Mouse (Mus musculus) heart, adult 18-20 months (tissue): ENCODE measurements around the gene Mboat1. TPM values are rescaled to one million over a fixed set of nuclear protein-coding genes. Genes with fewer than 3 reads are reported as not detected.
A peak's percentile ranks its signal among the peaks of the same experiment; 100 is the strongest.

Experiments used
- DNase-seq, 2 experiments: peaks; one replicate each; pipeline ENCODE4 v3.0.0; 2021 to 2022; ENCODE audit warnings: mixed read lengths in 1 of 2
- total RNA-seq, 2 experiments: library from RNA; stranded (reverse); gene quantifications; 2 replicates each; pipeline ENCODE4 v1.2.3; 2021

The Mboat1 gene
- total RNA-seq, 2 experiments from 2014 or later: 0.79 to 1.6 TPM

GRCm38 (mm10) chr13:30185959-30186358 is 49.7 kb downstream of the Mboat1 start:
- no peak for DNase-seq

GRCm38 (mm10) chr13:30186456-30186855 is 50.2 kb downstream of the Mboat1 start:
- no peak for DNase-seq

- peak in 1 of 2 experiments; percentile 22 for DNase-seq
These were observed 55.9 kb downstream of the Mboat1 start for GRCm38 (mm10) chr13:30192031-30192716.

- DNase-seq: no peak
These were observed 57.1 kb downstream of the Mboat1 start for GRCm38 (mm10) chr13:30193363-30193762.

- no peak for DNase-seq
These were observed 58.5 kb downstream of the Mboat1 start for GRCm38 (mm10) chr13:30194834-30195233.

- no peak for DNase-seq
These were observed 60.4 kb downstream of the Mboat1 start for GRCm38 (mm10) chr13:30196661-30197060.

GRCm38 (mm10) chr13:30198101-30198570 is 61.8 kb downstream of the Mboat1 start:
- DNase-seq: peak; percentile 33 to 48

GRCm38 (mm10) chr13:30199821-30200220 is 63.5 kb downstream of the Mboat1 start:
- no peak for DNase-seq

GRCm38 (mm10) chr13:30200737-30201136 is 64.4 kb downstream of the Mboat1 start:
- no peak for DNase-seq

GRCm38 (mm10) chr13:30203018-30203417 is 66.7 kb downstream of the Mboat1 start:
- no peak for DNase-seq

- no peak for DNase-seq
These were observed 71.9 kb downstream of the Mboat1 start for GRCm38 (mm10) chr13:30208176-30208575.

GRCm38 (mm10) chr13:30213276-30213675 is 77.0 kb downstream of the Mboat1 start:
- DNase-seq: no peak

GRCm38 (mm10) chr13:30217588-30218371 is 81.5 kb downstream of the Mboat1 start:
- DNase-seq: no peak

GRCm38 (mm10) chr13:30219597-30219996 is 83.3 kb downstream of the Mboat1 start:
- DNase-seq: no peak

- DNase-seq: no peak
These were observed 85.0 kb downstream of the Mboat1 start for GRCm38 (mm10) chr13:30221316-30221715.

GRCm38 (mm10) chr13:30224114-30224513 is 87.8 kb downstream of the Mboat1 start:
- no peak for DNase-seq

GRCm38 (mm10) chr13:30224659-30225058 is 88.4 kb downstream of the Mboat1 start:
- DNase-seq: no peak

- DNase-seq: no peak
These were observed 92.5 kb downstream of the Mboat1 start for GRCm38 (mm10) chr13:30228762-30229161.

GRCm38 (mm10) chr13:30229625-30230139 is 93.4 kb downstream of the Mboat1 start:
- DNase-seq: no peak

- peak; percentile 49 to 61 for DNase-seq
These were observed 98.9 kb downstream of the Mboat1 start for GRCm38 (mm10) chr13:30235056-30235750.

GRCm38 (mm10) chr13:30239396-30239795 is 103.1 kb downstream of the Mboat1 start:
- no peak for DNase-seq

- DNase-seq: no peak
These were observed 109.3 kb downstream of the Mboat1 start for GRCm38 (mm10) chr13:30245573-30245972.
